Mouse (Mus musculus) embryonic facial prominence, embryonic 10.5 days (tissue): ENCODE measurements at regions not wholly inside any gene's neighbourhood (a gene's known extent, or its start where the extent isn't known, plus 50 kb on each side); places are given as distances from the start of the nearest gene placed in this dataset.

Experiments used
- DNase-seq: peaks from one replicate; pipeline ENCODE4 v3.0.0-alpha.2; 2017; ENCODE audit warnings: low spot score
- H3K27ac ChIP-seq: fragments of 300-500 bp; sonication (generic); replicated peaks from 2 replicates; pipeline ENCODE4 v1.5.1; 2016; ENCODE audit warnings: mild to moderate bottlenecking
- H3K27me3 ChIP-seq: fragments of 300-500 bp; sonication (generic); replicated peaks from 2 replicates; pipeline ENCODE4 v1.6.1; 2016; ENCODE audit warnings: low read depth, mild to moderate bottlenecking; ENCODE audit not compliant: poor library complexity, severe bottlenecking
- H3K36me3 ChIP-seq: fragments of 300-500 bp; sonication (generic); replicated peaks from 2 replicates; pipeline ENCODE4 v1.6.1; 2016; ENCODE audit warnings: mild to moderate bottlenecking, moderate library complexity
- H3K4me1 ChIP-seq: fragments of 300-500 bp; sonication (generic); 2 replicates; pipeline ENCODE4 v1.6.1; 2016
- H3K4me3 ChIP-seq: fragments of 300-500 bp; sonication (generic); 2 replicates; pipeline ENCODE4 v1.5.1; 2016; ENCODE audit warnings: mild to moderate bottlenecking, moderate library complexity
- H3K9me3 ChIP-seq: fragments of 300-500 bp; sonication (generic); 2 replicates; pipeline ENCODE4 v1.6.1; 2016; ENCODE audit warnings: mild to moderate bottlenecking
- WGBS: fragments of 180-500 bp; shearing (Covaris S2); methylation state at CpG from one replicate; pipeline ENCODE4 v1.1.7; 2016; 5-methylcytosine and 5-hydroxymethylcytosine counted together

DNA sequence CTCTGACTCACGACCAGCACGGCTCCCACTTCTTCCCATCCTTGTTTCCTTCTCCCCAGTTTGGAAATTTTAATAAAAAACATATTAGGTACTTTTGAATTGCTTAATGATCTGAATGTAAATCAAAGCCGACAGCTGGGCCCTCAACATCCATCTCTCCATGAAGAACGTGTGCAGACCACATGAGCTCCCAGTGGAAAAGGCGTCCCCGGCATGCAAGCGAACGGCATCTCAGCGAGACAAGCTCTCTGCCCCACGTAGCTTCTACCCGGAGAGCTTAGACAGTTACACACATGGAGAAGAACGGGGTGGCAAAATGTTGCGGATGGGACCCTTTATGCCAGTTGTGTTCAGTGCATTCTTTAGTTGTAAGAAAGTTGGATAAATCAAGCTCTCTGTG lies 109.6 kb upstream of the Lef1 start:
- H3K4me1 ChIP-seq = no peaks in the 10 kb centered on the region; the same call in 1 of the 2 replicates
- 86% methylated on average over 13 of the region's 13 CpGs for WGBS
- H3K27ac ChIP-seq = no peak overlapping the region
- no peaks in the 10 kb centered on the region for H3K36me3 ChIP-seq
- no peak for DNase-seq
- H3K9me3 ChIP-seq = no peaks in the 10 kb centered on the region
- no peaks in the 10 kb centered on the region for H3K27me3 ChIP-seq
- no peak overlapping the region for H3K4me3 ChIP-seq

DNA sequence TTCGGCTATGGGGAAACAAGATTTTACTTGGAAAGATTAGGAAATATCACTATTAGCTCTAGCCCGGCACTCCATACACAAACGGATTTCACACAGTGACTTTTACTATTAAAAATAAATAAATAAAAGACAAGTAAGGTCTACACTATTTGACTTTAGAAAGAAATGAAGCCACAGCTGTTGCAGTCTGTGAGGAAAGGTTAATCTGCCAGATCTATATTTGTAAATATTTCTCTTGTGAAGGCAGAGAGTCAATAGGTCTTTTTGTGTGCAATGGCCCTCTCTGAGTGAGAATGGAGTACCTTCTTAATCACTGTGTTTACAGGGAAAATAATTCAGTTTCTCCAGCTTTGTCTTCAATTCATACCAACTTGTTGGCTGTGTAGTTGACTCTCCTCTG lies 110.0 kb upstream of the Lef1 start:
- H3K27me3 ChIP-seq = no peaks in the 10 kb centered on the region
- WGBS = 81% methylated on average over 3 of the region's 3 CpGs

DNA sequence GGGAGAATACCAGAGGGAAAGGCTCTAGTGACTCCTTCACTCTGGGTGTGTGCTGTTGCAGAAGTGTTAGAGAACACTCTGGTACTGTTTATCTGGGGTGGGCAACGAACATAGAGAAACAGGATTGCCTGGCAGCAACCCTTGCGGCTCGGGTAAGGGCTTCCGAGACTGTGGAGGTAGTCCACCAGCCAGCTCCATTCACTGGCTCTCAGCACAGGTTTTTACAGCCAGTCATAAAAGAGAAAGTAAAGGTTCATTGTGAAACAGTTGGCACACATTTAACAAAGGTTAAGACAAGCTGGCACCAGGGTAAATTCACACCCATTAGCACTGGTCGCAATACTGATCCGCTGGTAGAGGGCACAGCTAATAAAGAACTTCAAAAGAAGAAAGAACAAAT lies 110.5 kb upstream of the Lef1 start:
- DNase-seq = no peak
- H3K4me1 ChIP-seq = no peaks in the 10 kb centered on the region; the same call in 1 of the 2 replicates
- no peaks in the 10 kb centered on the region for H3K27me3 ChIP-seq
- no peaks in the 10 kb centered on the region for H3K36me3 ChIP-seq
- no peaks in the 10 kb centered on the region for H3K9me3 ChIP-seq
- WGBS = 86% methylated on average over 6 of the region's 6 CpGs
- no peak overlapping the region for H3K4me3 ChIP-seq
- H3K27ac ChIP-seq = no peak overlapping the region

More for the DNA sequence above, 110.0 kb upstream of the Lef1 start:
- no peaks in the 10 kb centered on the region; the same call in 1 of the 2 replicates for H3K4me1 ChIP-seq
- H3K4me3 ChIP-seq = no peak overlapping the region
- no peak overlapping the region for H3K27ac ChIP-seq
- H3K9me3 ChIP-seq = no peaks in the 10 kb centered on the region
- no peaks in the 10 kb centered on the region for H3K36me3 ChIP-seq
- DNase-seq = no peak

DNA sequence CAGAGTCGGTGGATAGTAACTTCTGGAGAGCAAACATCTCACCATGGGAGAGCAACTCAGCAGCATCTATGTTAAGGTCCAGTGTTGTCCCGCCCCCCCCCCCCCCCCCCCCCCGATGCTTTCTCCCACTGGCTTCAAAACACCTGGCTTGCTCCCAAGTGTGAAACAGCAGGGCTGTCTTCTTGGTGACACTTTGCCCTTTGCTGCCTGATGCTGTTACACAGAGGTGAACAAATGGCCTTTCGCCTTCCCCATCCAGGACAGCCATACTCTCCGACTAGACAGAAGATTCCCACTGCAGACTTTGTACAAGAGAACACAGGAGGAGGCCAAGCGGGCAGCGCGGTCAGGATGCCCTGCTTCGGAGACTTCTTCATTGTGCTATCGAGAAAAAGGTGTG lies 111.8 kb upstream of the Lef1 start:
- no peak for DNase-seq
- Histone ChIP-seq H3K4me1 (no peaks in the 10 kb centered on the region; the same call in 1 of the 2 replicates), H3K36me3 (no peaks in the 10 kb centered on the region), H3K27ac (no peak overlapping the region), H3K9me3 (no peaks in the 10 kb centered on the region), H3K4me3 (no peak overlapping the region), H3K27me3 (no peaks in the 10 kb centered on the region)
- 79% methylated on average over 10 of the region's 10 CpGs for WGBS

DNA sequence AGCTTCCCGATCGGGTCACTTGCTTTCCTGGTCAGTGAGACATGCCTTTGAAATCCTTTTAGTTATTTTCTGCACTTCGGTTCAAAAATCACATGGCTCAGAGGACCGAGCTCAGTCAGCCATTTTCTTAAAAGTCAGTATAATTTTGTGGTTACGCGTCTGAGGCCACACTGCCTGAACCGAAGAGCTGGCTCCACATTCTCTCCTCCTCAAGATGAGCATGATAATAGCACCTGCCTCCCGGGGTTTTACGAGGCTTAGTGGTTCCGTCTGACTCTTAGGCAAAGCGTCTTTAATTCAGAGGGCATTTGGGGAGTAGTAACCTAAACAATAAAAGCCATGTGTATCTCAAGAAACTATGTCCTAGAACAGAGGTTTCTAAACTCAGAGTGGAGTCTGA lies 113.5 kb upstream of the Lef1 start:
- no peak for DNase-seq
- no peaks in the 10 kb centered on the region; the same call in 1 of the 2 replicates for H3K4me1 ChIP-seq
- H3K27ac ChIP-seq = no peak overlapping the region
- no peaks in the 10 kb centered on the region for H3K36me3 ChIP-seq
- no peaks in the 10 kb centered on the region for H3K27me3 ChIP-seq
- H3K4me3 ChIP-seq = no peak overlapping the region
- H3K9me3 ChIP-seq = no peaks in the 10 kb centered on the region
- WGBS = 55% methylated on average over 11 of the region's 11 CpGs

DNA sequence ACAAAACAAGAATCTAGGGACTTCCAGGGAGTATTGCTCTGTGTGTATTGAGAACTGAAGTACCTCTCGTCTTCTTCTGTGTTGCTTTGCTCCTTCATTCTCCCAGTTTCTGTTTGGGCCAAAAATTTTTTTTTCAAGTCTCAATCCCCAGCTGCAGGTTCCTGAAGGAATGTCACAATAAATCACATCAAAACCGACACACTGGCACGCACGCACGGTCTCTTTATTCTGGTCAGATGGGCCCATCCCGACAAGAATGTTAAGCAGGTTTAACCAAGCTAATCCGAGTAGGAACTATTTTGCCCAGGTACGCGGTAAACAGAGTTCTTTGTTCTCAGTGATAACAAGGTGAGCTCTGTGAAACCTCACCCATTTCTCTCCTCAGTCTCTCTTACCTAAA lies 118.3 kb upstream of the Lef1 start:
- H3K27ac ChIP-seq = no peak overlapping the region
- no peaks in the 10 kb centered on the region for H3K27me3 ChIP-seq
- no peak overlapping the region for H3K4me3 ChIP-seq
- no peaks in the 10 kb centered on the region for H3K36me3 ChIP-seq
- DNase-seq = no peak
- 59% methylated on average over 9 of the region's 9 CpGs for WGBS
- no peaks in the 10 kb centered on the region; the same call in 1 of the 2 replicates for H3K9me3 ChIP-seq
- H3K4me1 ChIP-seq = no peaks in the 10 kb centered on the region; the same call in 1 of the 2 replicates

DNA sequence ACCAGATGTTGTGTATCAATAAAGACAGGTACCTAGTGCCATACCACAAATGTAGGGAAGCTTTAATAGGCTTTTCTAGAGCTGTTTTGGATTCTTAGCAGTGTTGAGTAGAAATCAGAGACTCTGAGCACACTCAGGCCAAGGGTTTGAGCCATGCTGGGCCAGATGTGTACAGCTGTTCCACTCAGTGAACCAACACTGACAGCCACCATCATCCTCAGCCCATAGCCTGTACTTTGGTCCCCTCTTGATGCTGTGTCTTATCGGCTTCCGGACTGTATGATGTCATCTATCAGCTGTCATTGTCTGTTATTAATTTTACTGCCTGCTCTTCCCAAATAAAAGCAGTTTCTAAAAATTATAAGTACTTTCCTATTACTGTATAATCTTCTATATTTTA lies 123.6 kb upstream of the Lef1 start:
- H3K27ac ChIP-seq = no peak overlapping the region
- no peak for DNase-seq
- 96% methylated on average over 2 of the region's 2 CpGs for WGBS
- H3K27me3 ChIP-seq = no peaks in the 10 kb centered on the region
- H3K36me3 ChIP-seq = no peaks in the 10 kb centered on the region
- H3K4me3 ChIP-seq = no peak overlapping the region
- no peaks in the 10 kb centered on the region for H3K4me1 ChIP-seq
- no peaks in the 10 kb centered on the region; the same call in 1 of the 2 replicates for H3K9me3 ChIP-seq

DNA sequence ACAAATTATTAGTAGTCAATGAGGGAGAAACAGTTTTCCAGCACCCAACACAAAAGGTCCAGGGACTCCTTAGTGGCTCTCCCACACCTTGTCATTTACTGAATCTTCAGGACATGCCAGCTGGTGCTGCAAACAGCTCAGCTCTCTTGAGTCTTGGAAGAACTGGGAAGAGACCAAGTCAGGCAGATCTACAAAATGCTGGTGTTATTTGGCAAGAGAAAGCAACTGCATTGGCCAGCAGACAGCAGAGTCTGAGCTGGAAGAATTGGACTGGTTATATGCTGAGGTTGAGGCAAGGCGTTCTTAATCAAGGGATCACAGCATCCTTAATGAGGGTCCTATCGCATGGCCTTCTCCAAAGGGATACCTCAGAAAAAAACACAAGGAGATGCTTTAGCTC lies 124.2 kb upstream of the Lef1 start:
- no peaks in the 10 kb centered on the region for H3K27me3 ChIP-seq
- H3K36me3 ChIP-seq = no peaks in the 10 kb centered on the region
- no peaks in the 10 kb centered on the region; the same call in 1 of the 2 replicates for H3K9me3 ChIP-seq
- WGBS = 92% methylated on average over 2 of the region's 2 CpGs
- H3K4me1 ChIP-seq = no peaks in the 10 kb centered on the region
- H3K4me3 ChIP-seq = no peak overlapping the region
- H3K27ac ChIP-seq = no peak overlapping the region
- DNase-seq = no peak

DNA sequence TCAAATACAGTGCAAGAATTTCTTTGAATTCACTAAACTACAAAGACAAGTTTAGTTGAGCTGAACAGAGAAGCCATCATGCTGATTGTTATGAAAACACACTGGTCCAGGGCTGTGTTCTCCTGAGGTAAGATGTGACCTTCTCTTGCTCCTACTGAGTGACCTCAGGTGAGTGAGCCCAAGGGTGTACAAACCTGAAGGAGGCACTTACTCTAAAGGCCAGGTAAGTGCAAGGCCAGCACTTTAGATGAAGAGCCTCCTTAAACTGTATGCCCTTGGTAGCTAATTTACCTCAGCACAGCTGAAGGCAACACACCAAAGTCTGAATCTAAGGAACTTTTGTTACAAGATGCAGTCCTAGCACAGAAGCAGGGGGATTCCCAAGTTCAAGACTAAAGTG lies 128.7 kb upstream of the Lef1 start:
- no peaks in the 10 kb centered on the region for H3K9me3 ChIP-seq
- H3K27me3 ChIP-seq = peaks cover 6% of the 10 kb centered on the region; the same call in 1 of the 2 replicates
- H3K36me3 ChIP-seq = no peaks in the 10 kb centered on the region
- no peak overlapping the region for H3K27ac ChIP-seq
- no peak overlapping the region for H3K4me3 ChIP-seq
- 0 out of 2 replicates have a peak, but pooled peaks cover 11% of the 10 kb centered on the region for H3K4me1 ChIP-seq
- DNase-seq = no peak

DNA sequence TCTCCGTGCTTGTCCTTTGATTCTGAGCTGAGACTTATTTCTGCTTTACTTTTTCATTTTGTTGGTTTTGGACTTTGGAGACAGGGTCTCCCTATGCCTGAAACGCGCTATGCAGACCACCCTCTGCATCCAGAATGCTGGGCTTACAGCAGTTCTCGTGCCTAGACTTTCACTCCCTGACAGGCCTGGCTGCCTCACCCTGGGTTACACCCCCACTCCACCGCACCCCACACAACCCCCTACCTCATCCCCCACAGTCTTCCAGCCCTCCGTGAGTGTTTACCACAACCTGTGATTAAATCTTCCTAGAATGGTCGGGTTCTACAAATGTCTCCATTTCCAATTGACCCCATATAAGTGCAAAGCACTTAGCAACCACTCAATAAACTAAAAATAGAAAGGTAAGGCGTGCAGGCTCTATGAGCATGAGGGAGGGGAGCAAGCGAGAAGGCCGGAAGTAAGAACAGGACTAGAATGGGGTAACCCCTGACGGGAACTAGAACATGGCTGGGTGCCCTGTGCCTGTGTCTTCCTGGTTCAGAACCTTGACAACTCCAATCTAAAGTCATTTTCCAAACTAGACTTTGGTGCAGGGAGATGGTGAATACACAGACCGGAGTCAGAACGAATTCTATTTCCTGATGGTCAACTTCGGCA lies 131.2 kb upstream of the Lef1 start:
- no peak for DNase-seq
- Histone ChIP-seq H3K9me3 (no peaks in the 10 kb centered on the region), H3K27ac (no peak overlapping the region), H3K27me3 (peaks cover 6% of the 10 kb centered on the region; the same call in 1 of the 2 replicates), H3K4me3 (no peak overlapping the region), H3K36me3 (no peaks in the 10 kb centered on the region), H3K4me1 (0 out of 2 replicates have a peak, but pooled peaks cover 16% of the 10 kb centered on the region)
- 76% methylated on average over 14 of the region's 14 CpGs for WGBS

DNA sequence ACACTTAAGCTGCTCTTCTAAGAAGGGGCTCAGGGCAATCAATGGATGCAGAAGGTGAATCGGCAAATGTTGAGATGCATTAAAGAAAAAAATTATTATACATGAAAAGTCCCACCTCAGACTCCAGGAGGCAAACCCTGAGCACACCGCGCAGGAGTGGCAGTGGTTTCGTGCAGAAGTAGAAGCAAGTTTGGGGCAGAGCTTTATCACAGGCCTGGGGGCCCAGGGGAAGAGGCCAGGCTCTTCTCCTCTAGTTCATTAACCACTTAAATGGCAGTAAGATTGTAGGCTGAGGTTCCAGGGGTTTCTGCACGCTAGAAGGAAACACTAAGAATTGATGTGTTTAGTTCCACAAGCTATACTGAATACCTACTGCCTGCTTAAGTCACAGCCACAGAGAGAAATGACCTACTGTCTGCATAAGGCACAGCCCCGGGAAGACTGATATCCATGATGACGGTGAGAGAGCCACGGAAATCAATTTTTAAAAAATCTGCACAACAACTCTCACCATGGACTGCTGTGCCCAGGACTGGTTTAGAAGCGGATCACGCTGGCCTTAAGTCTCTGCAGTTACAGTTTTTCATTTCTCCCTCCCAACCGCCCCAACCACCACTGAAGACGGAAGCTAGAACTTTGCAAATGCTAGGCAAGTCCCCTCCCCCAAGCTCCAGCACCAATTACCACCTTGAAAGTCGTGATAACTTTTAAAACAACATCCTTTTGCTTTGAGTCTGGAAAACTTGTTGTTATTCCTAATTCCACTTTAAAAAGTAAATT lies 132.2 kb upstream of the Lef1 start:
- H3K36me3 ChIP-seq = no peaks in the 10 kb centered on the region
- WGBS = 56% methylated on average over 13 of the region's 13 CpGs
- 0 out of 2 replicates have a peak, but pooled peaks cover 16% of the 10 kb centered on the region for H3K4me1 ChIP-seq
- H3K27ac ChIP-seq = no peak overlapping the region
- H3K4me3 ChIP-seq = no peak overlapping the region
- no peaks in the 10 kb centered on the region for H3K9me3 ChIP-seq
- no peak for DNase-seq
- H3K27me3 ChIP-seq = peaks cover 6% of the 10 kb centered on the region; the same call in 1 of the 2 replicates

DNA sequence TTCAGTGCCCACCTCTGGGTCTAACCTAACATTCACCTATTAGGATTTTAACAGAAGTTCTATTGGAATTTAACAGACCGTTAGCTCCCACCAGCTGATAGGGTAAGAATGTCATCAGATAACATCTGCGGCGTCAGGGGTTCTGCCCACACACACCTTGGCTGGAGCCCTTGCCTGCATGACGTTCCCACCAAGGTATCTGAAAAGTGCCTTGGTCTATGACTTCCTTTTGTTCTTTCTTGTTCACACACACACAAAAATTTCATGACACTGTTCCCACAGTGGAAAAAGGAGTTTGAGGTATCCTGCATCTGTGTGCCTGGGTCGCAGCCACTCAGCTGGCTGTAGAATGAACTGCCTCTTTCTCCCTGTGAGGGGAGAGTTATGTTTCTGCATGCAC lies 134.1 kb upstream of the Lef1 start:
- Histone ChIP-seq H3K4me3 (no peak overlapping the region), H3K9me3 (no peaks in the 10 kb centered on the region), H3K4me1 (0 out of 2 replicates have a peak, but pooled peaks cover 16% of the 10 kb centered on the region), H3K27ac (no peak overlapping the region), H3K27me3 (peaks cover 6% of the 10 kb centered on the region; the same call in 1 of the 2 replicates), H3K36me3 (no peaks in the 10 kb centered on the region)
- DNase-seq = no peak
- 80% methylated on average over 5 of the region's 5 CpGs for WGBS

DNA sequence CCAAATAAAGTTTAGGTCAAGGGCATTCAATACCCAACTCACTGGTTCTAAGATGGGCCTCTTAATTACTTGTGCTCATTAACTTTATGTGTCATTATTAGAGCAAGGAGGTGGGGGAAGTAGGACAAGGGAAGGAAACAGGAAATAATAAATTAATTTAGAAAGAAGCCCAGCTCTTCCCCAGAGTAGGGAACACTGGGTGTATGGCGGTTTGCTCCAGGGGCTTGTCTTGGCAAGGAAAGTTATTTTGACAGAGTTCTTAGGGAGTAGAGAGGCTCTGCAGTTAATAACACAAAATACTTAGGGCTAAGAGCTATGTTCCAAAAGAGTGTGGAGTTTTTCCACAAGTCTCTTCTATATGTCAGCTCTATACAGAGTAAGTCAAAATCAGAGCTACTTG lies 135.0 kb upstream of the Lef1 start:
- Histone ChIP-seq H3K9me3 (no peaks in the 10 kb centered on the region), H3K4me1 (0 out of 2 replicates have a peak, but pooled peaks cover 16% of the 10 kb centered on the region), H3K27ac (no peak overlapping the region), H3K27me3 (peaks cover 6% of the 10 kb centered on the region; the same call in 1 of the 2 replicates), H3K36me3 (no peaks in the 10 kb centered on the region), H3K4me3 (no peak overlapping the region)
- no peak for DNase-seq
- 55% methylated on average over 1 of the region's 1 CpGs for WGBS
